Mouse (Mus musculus): ENCODE results near the gene Gm11634. TPM values are rescaled to one million over a fixed set of nuclear protein-coding genes. Genes with fewer than 3 reads are reported as not detected.

Gm11634 gene
- polyA plus RNA-seq, 1 experiment from 2014 or later = not detected

DNA sequence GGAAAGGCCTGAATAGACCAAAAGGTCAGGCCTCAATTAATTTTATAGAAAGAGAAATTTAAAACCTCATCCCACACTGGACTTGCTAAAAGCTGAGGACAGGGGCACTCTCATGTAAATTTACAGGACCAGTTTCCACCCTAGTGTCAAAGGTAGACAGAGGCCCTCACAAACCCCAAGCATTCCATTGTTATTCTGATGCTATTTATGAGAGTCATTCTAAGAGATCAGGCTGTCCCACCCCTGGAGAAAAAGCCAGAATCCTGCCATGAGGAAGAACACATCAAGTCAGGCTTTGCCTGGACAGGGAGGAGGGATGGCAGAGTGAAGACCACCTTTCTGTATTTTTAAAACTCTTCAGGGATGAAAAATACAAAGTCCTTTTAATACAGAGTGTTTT lies 50.5 kb downstream of the Gm11634 start:
- Histone ChIP-seq H3K4me1 (replicated peaks) (peaks cover 7% of the 10 kb centered on the region; the same call in 1 of the 2 replicates), H3K9ac (no peak overlapping the region), H3K4me3 (replicated peaks) (no peak overlapping the region), H3K27ac (no peak overlapping the region), H3K4me2 (replicated peaks) (no peak overlapping the region), H3K36me3 (no peaks in the 10 kb centered on the region), H3K9me3 (no peaks in the 10 kb centered on the region), H3K27me3 (replicated peaks) (no peaks in the 10 kb centered on the region)
- no peak for ATAC-seq

GRCm38 (mm10) chr11:101544132-101544531 lies 54.9 kb downstream of the Gm11634 start:
- Histone ChIP-seq H3K4me2 (replicated peaks) (no peak overlapping the region), H3K27ac (0 out of 2 replicates have a peak overlapping the region, but pooled peaks have one; percentile 22), H3K9ac (no peak overlapping the region), H3K27me3 (replicated peaks) (no peaks in the 10 kb centered on the region), H3K4me3 (replicated peaks) (no peak overlapping the region), H3K9me3 (no peaks in the 10 kb centered on the region), H3K4me1 (replicated peaks) (no peaks in the 10 kb centered on the region), H3K36me3 (no peaks in the 10 kb centered on the region)
- no peak for ATAC-seq
- 62% methylated on average over 1 of the region's 1 CpGs for WGBS

Other genes starting within 250 kb of the Gm11634 start
- gene G6pc, start 231.7 kb downstream of the Gm11634 start, polyA plus RNA-seq (2015; fragmentation: Nextera tagmentation; extraction: Ambion mirVana) = 0.30 and 0.39 TPM in 2 replicates
- gene Aarsd1, start 181.6 kb downstream of the Gm11634 start, polyA plus RNA-seq (2015; fragmentation: Nextera tagmentation; extraction: Ambion mirVana) = 60.1 and 63.3 TPM in 2 replicates
- gene Gm27029, start 174.5 kb downstream of the Gm11634 start, polyA plus RNA-seq (2015; fragmentation: Nextera tagmentation; extraction: Ambion mirVana) = 7.3 and 10.6 TPM in 2 replicates
- 16.9 and 17.3 TPM in 2 replicates for gene Rundc1, start 174.2 kb downstream of the Gm11634 start, polyA plus RNA-seq (2015; fragmentation: Nextera tagmentation; extraction: Ambion mirVana)
- gene Ptges3l, start 173.9 kb downstream of the Gm11634 start, polyA plus RNA-seq (2015; fragmentation: Nextera tagmentation; extraction: Ambion mirVana) = 11.7 TPM in 2 replicates
- gene Rpl27, start 157.0 kb downstream of the Gm11634 start, polyA plus RNA-seq (2015; fragmentation: Nextera tagmentation; extraction: Ambion mirVana) = 322 and 353 TPM in 2 replicates
- gene Ifi35, start 150.8 kb downstream of the Gm11634 start, polyA plus RNA-seq (2015; fragmentation: Nextera tagmentation; extraction: Ambion mirVana) = 23.9 and 24.5 TPM in 2 replicates
- 23.7 and 24.5 TPM in 2 replicates for gene Rnd2, start 134.3 kb downstream of the Gm11634 start, polyA plus RNA-seq (2015; fragmentation: Nextera tagmentation; extraction: Ambion mirVana)
- 69.7 and 70.0 TPM in 2 replicates for gene Vat1, start 133.0 kb downstream of the Gm11634 start, polyA plus RNA-seq (2015; fragmentation: Nextera tagmentation; extraction: Ambion mirVana)
- gene Brca1, start 47.3 kb downstream of the Gm11634 start, polyA plus RNA-seq (2015; fragmentation: Nextera tagmentation; extraction: Ambion mirVana) = 8.4 and 10.2 TPM in 2 replicates
- 57.0 and 61.2 TPM in 2 replicates for gene Nbr1, start 47.1 kb downstream of the Gm11634 start, polyA plus RNA-seq (2015; fragmentation: Nextera tagmentation; extraction: Ambion mirVana)
- gene Tmem106a, start 17.0 kb downstream of the Gm11634 start, polyA plus RNA-seq (2015; fragmentation: Nextera tagmentation; extraction: Ambion mirVana) = 21.6 and 22.0 TPM in 2 replicates
- gene Rdm1, start 27.9 kb upstream of the Gm11634 start, polyA plus RNA-seq (2015; fragmentation: Nextera tagmentation; extraction: Ambion mirVana) = 34.5 and 35.8 TPM in 2 replicates
- gene Arl4d, start 66.3 kb upstream of the Gm11634 start, polyA plus RNA-seq (2015; fragmentation: Nextera tagmentation; extraction: Ambion mirVana) = 7.6 and 7.8 TPM in 2 replicates
- 22.5 and 26.9 TPM in 2 replicates for gene Dhx8, start 133.7 kb upstream of the Gm11634 start, polyA plus RNA-seq (2015; fragmentation: Nextera tagmentation; extraction: Ambion mirVana)
- 4.1 and 5.4 TPM in 2 replicates for gene Etv4, start 186.1 kb upstream of the Gm11634 start, polyA plus RNA-seq (2015; fragmentation: Nextera tagmentation; extraction: Ambion mirVana)

All from intestine, embryonic 15.5 days (tissue).